In the genomic region with DNA sequence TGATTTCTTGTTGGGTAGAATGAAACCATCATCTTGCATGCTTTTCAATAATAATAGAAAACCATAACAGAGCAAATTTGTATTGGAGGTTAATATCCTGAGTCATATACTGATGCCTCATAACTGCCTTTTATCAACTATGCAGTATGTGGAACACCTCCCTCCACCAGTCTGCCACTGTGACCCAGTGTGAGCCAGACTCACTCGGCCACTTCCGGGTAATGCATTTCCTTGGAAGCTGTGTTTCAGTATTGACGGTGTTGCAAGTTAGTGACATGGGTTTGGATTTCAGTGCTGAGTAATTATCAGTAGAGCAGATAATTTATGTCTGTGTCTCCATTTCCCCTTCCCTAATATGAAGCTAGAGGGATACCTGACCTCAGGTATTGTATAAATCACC, we compare ENCODE assay signal across 27 mouse cellular contexts. TPM values are rescaled to one million over a fixed set of nuclear protein-coding genes. Genes with fewer than 3 reads are reported as not detected.
DNase-seq lines count a peak whose midpoint lies in the region; ATAC-seq and TF ChIP-seq lines count a peak whose summit lies in the region.
"Had no signal": no experiment of that assay in that cellular context is flagged by ENCODE, and none has a peak within 500 bp of the region (broad histone marks: within the 10 kb centered on the region; RNA-seq: fewer than 3 reads in every experiment).

No protein-coding gene starts in this region.

- H3K79me2 ChIP-seq in liver, adult 2 months (ENCODE audit: control insufficient read depth, insufficient read depth, low read length) = peaks cover 3% of the 10 kb centered on the region; the same call in 1 of the 2 replicates

- peak overlapping the region; percentile 2; the same call in 1 of the 2 replicates for H3K4me2 ChIP-seq in liver, embryonic 15.5 days
- H3K4me2 ChIP-seq in stomach, postnatal 0 days (replicated peaks; ENCODE audit: low read depth) = no peak overlapping the region
- H3K4me2 ChIP-seq: forebrain, embryonic 13.5 days; heart, embryonic 11.5 days; hindbrain, embryonic 12.5 days; liver, embryonic 13.5 days; midbrain, embryonic 13.5 days had no signal

- peak overlapping the region; percentile 45; the same call in 1 of the 2 replicates for H3K9ac ChIP-seq in liver, adult 2 months (ENCODE audit: low read depth, low read length)
- no peak overlapping the region for H3K9ac ChIP-seq in liver, embryonic 15.5 days
- H3K9ac ChIP-seq in stomach, postnatal 0 days (ENCODE audit: low read length) = no peak overlapping the region
- H3K9ac ChIP-seq: forebrain, embryonic 13.5 days; hindbrain, embryonic 12.5 days; liver, embryonic 13.5 days; midbrain, embryonic 13.5 days had no signal

- H3K4me1 ChIP-seq in liver, adult 2 months (ENCODE audit: control insufficient read depth, insufficient read depth, low read length) = peaks cover 38% of the 10 kb centered on the region
- H3K4me1 ChIP-seq in liver, embryonic 15.5 days (replicated peaks) = peaks cover 6% of the 10 kb centered on the region; the same call in 1 of the 2 replicates
- H3K4me1 ChIP-seq in stomach, postnatal 0 days (replicated peaks; ENCODE audit: control insufficient read depth, insufficient read depth) = no peaks in the 10 kb centered on the region
- H3K4me1 ChIP-seq: forebrain, embryonic 13.5 days had no signal

- TF ChIP-seq CTCF in gastrocnemius, adult 2 months (IDR thresholded peaks at IDR 0.05) = no peak
- no peak for TF ChIP-seq CTCF in liver, adult 2 months (IDR thresholded peaks at IDR 0.05; ENCODE audit: low read depth, low read length)
- TF ChIP-seq CTCF in stomach, postnatal 0 days (IDR thresholded peaks at IDR 0.05; ENCODE audit: low read depth) = no peak

- H3K9me3 ChIP-seq in liver, embryonic 15.5 days (replicated peaks) = no peaks in the 10 kb centered on the region
- no peaks in the 10 kb centered on the region for H3K9me3 ChIP-seq in stomach, postnatal 0 days (ENCODE audit: control insufficient read depth, low read length)
- H3K9me3 ChIP-seq: forebrain, embryonic 13.5 days; liver, embryonic 13.5 days; midbrain, embryonic 13.5 days had no signal

- DNase-seq in gastrocnemius, adult 2 months = no peak
- DNase-seq in gastrocnemius, postnatal 14 days = no peak
- DNase-seq in liver, adult 2 months (ENCODE audit: extremely low read depth, low read depth, low spot score) = peak; percentile 53
- DNase-seq in liver = no peak
- peak; percentile 35 for DNase-seq in stomach, postnatal 0 days (ENCODE audit: low spot score)
- DNase-seq: B cell, adult 2 months; cerebellum, adult 11 months; cerebellum, adult 9-10 months; cerebellum, postnatal 36 days; heart, postnatal 36 days; kidney, adult 9 months; liver, embryonic 13.5 days had no signal

- ATAC-seq in liver, embryonic 15.5 days (ENCODE audit: insufficient read depth) = no peak
- peak; percentile 89 for ATAC-seq in stomach, postnatal 0 days (ENCODE audit: low FRiP score, low TSS enrichment)
- ATAC-seq: forebrain, embryonic 13.5 days; hindbrain, postnatal 0 days; intestine, embryonic 16.5 days; midbrain, embryonic 13.5 days had no signal

- TF ChIP-seq POLR2A in liver, adult 2 months (IDR thresholded peaks at IDR 0.05; ENCODE audit: extremely low read depth, insufficient read depth, low read length) = no peak

- H3K36me3 ChIP-seq in liver, adult 2 months (ENCODE audit: control insufficient read depth, insufficient read depth, low read length) = no peaks in the 10 kb centered on the region
- H3K36me3 ChIP-seq in liver, embryonic 15.5 days (replicated peaks) = no peaks in the 10 kb centered on the region
- H3K36me3 ChIP-seq in stomach, postnatal 0 days (ENCODE audit: control insufficient read depth, insufficient read depth, low read length) = no peaks in the 10 kb centered on the region
- H3K36me3 ChIP-seq: hindbrain, embryonic 12.5 days; liver, embryonic 13.5 days; midbrain, embryonic 13.5 days had no signal

- H3K27me3 ChIP-seq in liver, adult 2 months (ENCODE audit: control insufficient read depth, insufficient read depth, low read length) = no peaks in the 10 kb centered on the region
- no peaks in the 10 kb centered on the region for H3K27me3 ChIP-seq in liver, embryonic 15.5 days
- no peaks in the 10 kb centered on the region for H3K27me3 ChIP-seq in stomach, postnatal 0 days (ENCODE audit: control insufficient read depth, insufficient read depth, low read length)
- H3K27me3 ChIP-seq: forebrain, embryonic 13.5 days; hindbrain, embryonic 12.5 days; liver, embryonic 13.5 days; midbrain, embryonic 13.5 days had no signal

- intact Hi-C loops in gastrocnemius, adult 2 months (cut with DNase I) = no loop called here
- intact Hi-C loops in gastrocnemius, postnatal 14 days (cut with DNase I; ENCODE audit: low total_unique reads) = no loop called here

- WGBS in liver, adult 2 months = 12% methylated on average over 3 of the region's 3 CpGs
- WGBS in liver, embryonic 15.5 days (ENCODE audit: insufficient replicate concordance) = 62% methylated on average over 3 of the region's 3 CpGs
- 73% methylated on average over 3 of the region's 3 CpGs for WGBS in stomach, postnatal 0 days

- peak overlapping the region; percentile 65 for H3K4me3 ChIP-seq in gastrocnemius, adult 2 months
- H3K4me3 ChIP-seq in liver, adult 2 months (ENCODE audit: insufficient read depth, low read depth, low read length) = peak overlapping the region; percentile 36
- no peak overlapping the region for H3K4me3 ChIP-seq in liver, embryonic 15.5 days (replicated peaks)
- H3K4me3 ChIP-seq in stomach, postnatal 0 days (ENCODE audit: low read depth, low read length) = no peak overlapping the region
- H3K4me3 ChIP-seq: forebrain, embryonic 13.5 days; hindbrain, embryonic 12.5 days; liver, embryonic 13.5 days; midbrain, embryonic 13.5 days had no signal

- TF ChIP-seq EP300 in stomach, postnatal 0 days (optimal IDR thresholded peaks at IDR 0.05) = no peak

- H3K27ac ChIP-seq in gastrocnemius, adult 2 months = no peak overlapping the region
- H3K27ac ChIP-seq in liver, adult 2 months (replicated peaks; ENCODE audit: insufficient read depth, low read depth, low read length) = peak overlapping the region; percentile 33
- H3K27ac ChIP-seq in liver, embryonic 15.5 days (replicated peaks) = no peak overlapping the region
- H3K27ac ChIP-seq in stomach, postnatal 0 days (replicated peaks) = no peak overlapping the region
- H3K27ac ChIP-seq: forebrain, embryonic 13.5 days; hindbrain, embryonic 12.5 days; hindbrain, postnatal 0 days; liver, embryonic 13.5 days; macrophage; midbrain, embryonic 13.5 days had no signal

RNA-seq across cellular contexts. Expression of gene Fmo1, which starts 2.8 kb away (rescaled TPM):
- 10 to 100 TPM; 13.4 to 14.1 TPM for total RNA-seq in gastrocnemius, adult 2 months (2021)
- total RNA-seq in gastrocnemius, postnatal 14 days (2021) = 10 to 100 TPM; 16.2 to 23.7 TPM
- 187 and 242 TPM in 2 replicates for total RNA-seq in liver, adult 2 months (2014; rRNA removed)
- polyA plus RNA-seq in liver, adult 2 months (2012; rRNA removed) = 152 and 171 TPM in 2 replicates
- 29.4 and 34.5 TPM in 2 replicates for polyA plus RNA-seq in liver, embryonic 15.5 days (2015; fragmentation: Nextera tagmentation; extraction: Ambion mirVana)
- polyA plus RNA-seq in stomach, postnatal 0 days (2015; fragmentation: Nextera tagmentation; extraction: Ambion mirVana) = 14.7 and 18.3 TPM in 2 replicates
- total RNA-seq: megakaryocyte-erythroid progenitor cell, adult 5-6 weeks; monocyte, adult 5-6 weeks had no signal
- polyA plus RNA-seq: macrophage had no signal

RNA-seq across cellular contexts. Expression of gene Fmo2, which starts 34.9 kb away (rescaled TPM):
- total RNA-seq in gastrocnemius, adult 2 months (2021) = 10 to 100 TPM; 16.3 to 17.7 TPM
- 1 to 10 TPM; 3.9 to 7.8 TPM for total RNA-seq in gastrocnemius, postnatal 14 days (2021)
- 49.1 and 52.6 TPM in 2 replicates for total RNA-seq in liver, adult 2 months (2014; rRNA removed)
- 7.8 and 10.4 TPM in 2 replicates for polyA plus RNA-seq in liver, adult 2 months (2012; rRNA removed)
- 0.13 and 0.14 TPM in 2 replicates for polyA plus RNA-seq in liver, embryonic 15.5 days (2015; fragmentation: Nextera tagmentation; extraction: Ambion mirVana)
- 16.4 and 17.7 TPM in 2 replicates for polyA plus RNA-seq in stomach, postnatal 0 days (2015; fragmentation: Nextera tagmentation; extraction: Ambion mirVana)
- total RNA-seq: megakaryocyte-erythroid progenitor cell, adult 5-6 weeks; monocyte, adult 5-6 weeks had no signal
- polyA plus RNA-seq: embryonic facial prominence, embryonic 11.5 days; forebrain, embryonic 13.5 days; hindbrain, embryonic 12.5 days; macrophage; midbrain, embryonic 13.5 days; neural tube, embryonic 14.5 days had no signal

RNA-seq across cellular contexts. Expression of gene Fmo4, which starts 49.8 kb away (rescaled TPM):
- not detected for total RNA-seq in gastrocnemius, adult 2 months (2021)
- under 1 TPM; 0.16 to 0.31 TPM for total RNA-seq in gastrocnemius, postnatal 14 days (2021)
- total RNA-seq in liver, adult 2 months (2014; rRNA removed) = 14.4 and 16.2 TPM in 2 replicates
- polyA plus RNA-seq in liver, adult 2 months (2012; rRNA removed) = 7.7 and 8.1 TPM in 2 replicates
- 3.3 and 4.1 TPM in 2 replicates for polyA plus RNA-seq in liver, embryonic 15.5 days (2015; fragmentation: Nextera tagmentation; extraction: Ambion mirVana)
- polyA plus RNA-seq in stomach, postnatal 0 days (2015; fragmentation: Nextera tagmentation; extraction: Ambion mirVana) = 0.51 and 0.62 TPM in 2 replicates
- total RNA-seq: layer of hippocampus, adult 18-20 months; left cerebral cortex, adult 18-20 months; megakaryocyte-erythroid progenitor cell, adult 5-6 weeks; monocyte, adult 5-6 weeks had no signal
- polyA plus RNA-seq: heart, embryonic 11.5 days; limb, embryonic 11.5 days; macrophage had no signal

Comparison
In these comparisons a context has a peak if more than half of its experiments do, and no peak if none do; other contexts are left out.
1. DNase-seq: peak in liver, adult 2 months (single experiment) and stomach, postnatal 0 days (single experiment); none in gastrocnemius, adult 2 months (single experiment), gastrocnemius, postnatal 14 days (single experiment) and liver (single experiment).
2. H3K4me3 ChIP-seq: peak in gastrocnemius, adult 2 months (single experiment) and liver, adult 2 months (single experiment); none in liver, embryonic 15.5 days (single experiment) and stomach, postnatal 0 days (single experiment).
3. RNA of gene Fmo4, which starts 49.8 kb away (total RNA-seq): 14.4 to 16.2 TPM in liver, adult 2 months; 0.16 to 0.31 TPM in gastrocnemius, postnatal 14 days and not detected in gastrocnemius, adult 2 months; every median in the first group is over 10 times any median in the second.